Mouse (Mus musculus): ENCODE measurements at regions not wholly inside any gene's neighbourhood (a gene's known extent, or its start where the extent isn't known, plus 50 kb on each side); places are given as distances from the start of the nearest gene placed in this dataset.

DNA sequence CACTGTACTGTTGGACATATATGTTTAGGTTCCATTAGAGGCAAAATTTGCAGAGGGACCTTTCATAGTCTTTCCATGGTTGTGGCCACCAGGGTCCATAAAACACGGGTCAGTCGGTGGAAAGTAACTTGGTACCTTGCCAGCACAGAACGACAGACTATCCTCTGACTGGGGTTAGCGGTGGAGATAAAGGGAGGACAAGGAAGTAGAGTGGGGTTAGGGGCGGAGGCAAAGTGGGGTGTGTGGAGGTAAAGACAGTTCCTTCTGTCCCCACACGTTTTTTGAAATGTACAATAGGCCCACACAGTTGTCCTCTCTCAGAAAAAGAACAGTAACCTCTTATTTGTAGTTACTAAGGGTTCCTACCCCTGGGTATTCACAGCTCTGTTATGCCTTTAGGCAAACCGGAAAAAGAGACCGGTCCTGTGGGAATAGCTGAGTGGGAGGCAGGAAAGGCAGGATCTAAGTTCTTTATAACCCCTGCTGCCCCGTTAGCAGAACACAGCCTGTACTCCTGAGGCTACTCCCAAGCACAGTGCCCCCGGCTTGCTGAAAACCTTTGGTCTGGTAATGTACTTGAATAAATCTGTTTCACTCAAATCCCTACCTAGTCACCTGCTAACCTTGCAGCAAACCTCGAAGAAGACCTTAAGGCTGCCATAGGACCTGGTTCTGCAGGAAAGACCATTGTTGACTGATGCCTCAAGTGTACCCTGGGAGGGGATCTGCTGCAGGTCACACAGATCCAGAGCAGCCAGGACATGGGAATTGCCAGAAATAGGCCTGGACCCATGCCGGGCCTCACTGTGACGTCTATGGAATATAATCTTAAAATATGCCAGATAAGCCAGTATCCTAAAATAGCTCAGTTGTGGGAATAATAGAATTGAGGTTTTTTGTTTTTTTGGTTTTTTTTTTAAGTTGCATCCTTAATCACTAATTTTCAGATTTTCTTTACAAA is 51.6 kb upstream of the Gm29133 start:
- DNase-seq (ENCODE audit: low read depth in 2 of 2, low spot score in 2 of 2), result peak in 1 of 2 experiments; percentile 23

Data from CD8-positive naive resting alpha-beta T cell, adult 2 months (primary cell).